Mouse (Mus musculus): ENCODE data around the gene Unc13a.

GRCm38 (mm10) chr8:71577856-71578387 is 93.6 kb downstream of the Unc13a start:
- TF ChIP-seq CTCF (IDR thresholded peaks at IDR 0.05; ENCODE audit: extremely low read depth, insufficient read length, insufficient replicate concordance, low read depth, low read length) (no peak), POLR2A (IDR thresholded peaks at IDR 0.05; ENCODE audit: low read depth, low read length) (no peak)
